Comparison of ENCODE assay signal across 10 mouse cellular contexts in genomic region chr3:139860831-139861371, GRCm38 (mm10).
DNase-seq lines count a peak whose midpoint lies in the region; ATAC-seq and TF ChIP-seq lines count a peak whose summit lies in the region.
"Had no signal": no experiment of that assay in that cellular context is flagged by ENCODE, and none has a peak within 500 bp of the region (broad histone marks: within the 10 kb centered on the region; RNA-seq: fewer than 3 reads in every experiment).

No protein-coding gene starts in this region.

- no peak for TF ChIP-seq CTCF in kidney, postnatal 0 days (IDR thresholded peaks at IDR 0.05; ENCODE audit: low read depth)

- peak overlapping the region; percentile 41 for H3K4me2 ChIP-seq in kidney, postnatal 0 days (ENCODE audit: low read length)
- H3K4me2 ChIP-seq in forebrain, embryonic 12.5 days: peak overlapping the region; percentile 24
- H3K4me2 ChIP-seq in limb, embryonic 12.5 days: peak overlapping the region; percentile 47
- H3K4me2 ChIP-seq in stomach, embryonic 14.5 days (replicated peaks; ENCODE audit: low read depth, low read length): no peak overlapping the region
- H3K4me2 ChIP-seq: liver, embryonic 15.5 days had no signal

- H3K27me3 ChIP-seq in kidney, postnatal 0 days (ENCODE audit: insufficient read depth, low read length): no peaks in the 10 kb centered on the region
- 0 out of 2 replicates have a peak, but pooled peaks cover 2% of the 10 kb centered on the region for H3K27me3 ChIP-seq in forebrain, embryonic 12.5 days
- no peaks in the 10 kb centered on the region for H3K27me3 ChIP-seq in limb, embryonic 12.5 days
- H3K27me3 ChIP-seq in stomach, embryonic 14.5 days (ENCODE audit: control insufficient read depth, insufficient read depth, low read length): no peaks in the 10 kb centered on the region
- H3K27me3 ChIP-seq: liver, embryonic 15.5 days had no signal

- no peak overlapping the region for H3K9ac ChIP-seq in kidney, postnatal 0 days (ENCODE audit: low read depth, low read length)
- H3K9ac ChIP-seq in forebrain, embryonic 12.5 days: no peak overlapping the region
- 0 out of 2 replicates have a peak overlapping the region, but pooled peaks have one; percentile 13 for H3K9ac ChIP-seq in limb, embryonic 12.5 days (replicated peaks)
- H3K9ac ChIP-seq in stomach, embryonic 14.5 days (replicated peaks; ENCODE audit: low read depth, low read length): no peak overlapping the region
- H3K9ac ChIP-seq: liver, embryonic 15.5 days had no signal

- H3K4me1 ChIP-seq in kidney, postnatal 0 days (replicated peaks; ENCODE audit: insufficient read depth, low read length): no peaks in the 10 kb centered on the region; the same call in 1 of the 2 replicates
- H3K4me1 ChIP-seq in forebrain, embryonic 12.5 days: peaks cover 21% of the 10 kb centered on the region
- peaks cover 27% of the 10 kb centered on the region for H3K4me1 ChIP-seq in limb, embryonic 12.5 days (replicated peaks)
- H3K4me1 ChIP-seq in stomach, embryonic 14.5 days (ENCODE audit: control insufficient read depth, insufficient read depth, low read length): peaks cover 11% of the 10 kb centered on the region
- H3K4me1 ChIP-seq: liver, embryonic 15.5 days had no signal

- no peaks in the 10 kb centered on the region for H3K9me3 ChIP-seq in kidney, postnatal 0 days (replicated peaks; ENCODE audit: low read length)
- no peaks in the 10 kb centered on the region for H3K9me3 ChIP-seq in forebrain, embryonic 12.5 days
- H3K9me3 ChIP-seq in limb, embryonic 12.5 days: no peaks in the 10 kb centered on the region
- H3K9me3 ChIP-seq in stomach, embryonic 14.5 days (ENCODE audit: control insufficient read depth, low read depth, low read length): no peaks in the 10 kb centered on the region
- H3K9me3 ChIP-seq: G1E; liver, embryonic 15.5 days had no signal

- DNase-seq in kidney, postnatal 0 days (ENCODE audit: low spot score): peak; percentile 31
- no peak for DNase-seq in kidney, postnatal 25 days
- no peak for DNase-seq in urinary bladder, adult 18-20 months (ENCODE audit: low spot score in 2 of 2)
- no peak for DNase-seq in cerebellum, adult 9-11 months
- DNase-seq in adrenal gland, postnatal 4 days (ENCODE audit: low spot score in 2 of 2): no peak

- ATAC-seq in kidney, postnatal 0 days (replicated peaks; ENCODE audit: low FRiP score, low read depth): no peak; the same call in 1 of the 2 replicates
- ATAC-seq in forebrain, embryonic 12.5 days (ENCODE audit: low FRiP score): peak; percentile 87
- peak; percentile 77 for ATAC-seq in limb, embryonic 12.5 days (ENCODE audit: insufficient number of reproducible peaks, insufficient read depth, low FRiP score, low TSS enrichment, low read depth)
- ATAC-seq in stomach, embryonic 14.5 days (ENCODE audit: insufficient number of reproducible peaks, insufficient read depth, low FRiP score, low read depth): no peak

- H3K4me3 ChIP-seq in kidney, postnatal 0 days (replicated peaks; ENCODE audit: low read depth, low read length): no peak overlapping the region
- no peak overlapping the region for H3K4me3 ChIP-seq in forebrain, embryonic 12.5 days (replicated peaks)
- H3K4me3 ChIP-seq in limb, embryonic 12.5 days (replicated peaks): peak overlapping the region; percentile 17
- H3K4me3 ChIP-seq in stomach, embryonic 14.5 days (ENCODE audit: low read depth, low read length): no peak overlapping the region
- H3K4me3 ChIP-seq: liver, embryonic 15.5 days had no signal

- no peak overlapping the region for H3K27ac ChIP-seq in kidney, postnatal 0 days
- peak overlapping the region; percentile 59 for H3K27ac ChIP-seq in forebrain, embryonic 12.5 days
- H3K27ac ChIP-seq in limb, embryonic 12.5 days: peak overlapping the region; percentile 97
- H3K27ac ChIP-seq in stomach, embryonic 14.5 days (ENCODE audit: low read length): peak overlapping the region; percentile 78; the same call in 1 of the 2 replicates
- H3K27ac ChIP-seq: liver, embryonic 15.5 days had no signal

- H3K36me3 ChIP-seq in kidney, postnatal 0 days (ENCODE audit: insufficient read depth, low read length): no peaks in the 10 kb centered on the region
- H3K36me3 ChIP-seq in forebrain, embryonic 12.5 days (replicated peaks): no peaks in the 10 kb centered on the region
- H3K36me3 ChIP-seq in limb, embryonic 12.5 days: no peaks in the 10 kb centered on the region
- H3K36me3 ChIP-seq in stomach, embryonic 14.5 days (ENCODE audit: control insufficient read depth, insufficient read depth, low read length): no peaks in the 10 kb centered on the region
- H3K36me3 ChIP-seq: G1E; liver, embryonic 15.5 days had no signal

- 20% methylated on average over 9 of the region's 9 CpGs for WGBS in kidney, postnatal 0 days
- WGBS in forebrain, embryonic 12.5 days: 19% methylated on average over 9 of the region's 9 CpGs
- 10% methylated on average over 9 of the region's 9 CpGs for WGBS in limb, embryonic 12.5 days
- 31% methylated on average over 9 of the region's 9 CpGs for WGBS in stomach, embryonic 14.5 days

Comparison
In these comparisons a context has a peak if more than half of its experiments do, and no peak if none do; other contexts are left out.
1. ATAC-seq: peak in forebrain, embryonic 12.5 days (single experiment) and limb, embryonic 12.5 days (single experiment); none in kidney, postnatal 0 days (single experiment) and stomach, embryonic 14.5 days (single experiment).